Mouse (Mus musculus) MEL (cell line): ENCODE measurements around the gene Sumf1. TPM values are rescaled to one million over a fixed set of nuclear protein-coding genes. Genes with fewer than 3 reads are reported as not detected.

Source experiments
- DNase-seq: peaks from one replicate; pipeline ENCODE4 v3.0.0; 2011; ENCODE audit warnings: low read depth, low spot score
- H3K27ac ChIP-seq: 2 replicates; pipeline ENCODE4 v1.5.1; 2012; ENCODE audit warnings: low read depth, mild to moderate bottlenecking, control low read depth, low read length, moderate library complexity; ENCODE audit not compliant: control insufficient read depth
- H3K27me3 ChIP-seq, 2 experiments: fragments of 150-350 bp in 1 of 2; sonication (generic) in 1 of 2; 2 replicates each; pipeline ENCODE4 v1.6.1; 2012; ENCODE audit warnings: low read length in 2 of 2, mild to moderate bottlenecking in 2 of 2, improper control_type of control experiment in 1 of 2, moderate library complexity in 1 of 2; ENCODE audit not compliant: insufficient read depth in 2 of 2, control insufficient read depth in 1 of 2
- H3K36me3 ChIP-seq, 2 experiments: 2 replicates each; pipeline ENCODE4 v1.6.1; 2012 to 2014; ENCODE audit warnings: low read length in 2 of 2, improper control_type of control experiment in 1 of 2, inconsistent platforms in 1 of 2, mild to moderate bottlenecking in 1 of 2; ENCODE audit not compliant: insufficient read depth in 2 of 2, control insufficient read depth in 1 of 2
- H3K4me1 ChIP-seq, 2 experiments: fragments of 150-350 bp in 1 of 2; sonication (generic) in 1 of 2; 2 replicates each; pipeline ENCODE4 v1.6.1; 2012; ENCODE audit warnings: low read length in 2 of 2, improper control_type of control experiment in 1 of 2, mild to moderate bottlenecking in 1 of 2; ENCODE audit not compliant: insufficient read depth in 2 of 2, control insufficient read depth in 1 of 2
- H3K4me3 ChIP-seq, 2 experiments: fragments of 150-350 bp in 1 of 2; sonication (generic) in 1 of 2; 2 replicates each; pipeline ENCODE4 v1.5.1; 2012; ENCODE audit warnings: low read depth in 2 of 2, low read length in 2 of 2, mild to moderate bottlenecking in 2 of 2, moderate library complexity in 2 of 2, control low read depth in 1 of 2, improper control_type of control experiment in 1 of 2; ENCODE audit not compliant: control insufficient read depth in 1 of 2, insufficient read depth in 1 of 2
- H3K79me2 ChIP-seq: 2 replicates; pipeline ENCODE4 v1.6.1; 2012; ENCODE audit warnings: mild to moderate bottlenecking, low read length, moderate library complexity; ENCODE audit not compliant: control insufficient read depth, poor library complexity, insufficient read depth
- H3K9ac ChIP-seq: 2 replicates; pipeline ENCODE4 v1.6.1; 2012; ENCODE audit warnings: low read depth, mild to moderate bottlenecking, control low read depth, low read length, moderate library complexity; ENCODE audit not compliant: control insufficient read depth, poor library complexity, severe bottlenecking
- H3K9me3 ChIP-seq: fragments of 150-350 bp; sonication (generic); replicated peaks from 2 replicates; pipeline ENCODE4 v1.6.1; 2012; ENCODE audit warnings: mild to moderate bottlenecking, low read length, improper control_type of control experiment, moderate library complexity; ENCODE audit not compliant: insufficient read depth
- E2F4 ChIP-seq: IDR thresholded peaks from 2 replicates; pipeline ENCODE4 v1.6.1; 2011; ENCODE audit warnings: low read depth, low read length, improper control_type of control experiment, borderline replicate concordance
- GATA1 ChIP-seq: IDR thresholded peaks from 2 replicates; pipeline ENCODE4 v1.6.1; 2011; ENCODE audit warnings: low read depth, low read length, improper control_type of control experiment
- HCFC1 ChIP-seq: IDR thresholded peaks from 2 replicates; pipeline ENCODE4 v1.6.1; 2012; ENCODE audit warnings: low read depth, mild to moderate bottlenecking, inconsistent platforms, low read length, improper control_type of control experiment, moderate library complexity
- JUND ChIP-seq: IDR thresholded peaks from 2 replicates; pipeline ENCODE4 v1.6.1; 2011; ENCODE audit warnings: low read depth, mild to moderate bottlenecking, improper control_type of control experiment, low read length
- MAFK ChIP-seq: IDR thresholded peaks from 2 replicates; pipeline ENCODE4 v1.6.1; 2011; ENCODE audit warnings: low read depth, mild to moderate bottlenecking, low read length, improper control_type of control experiment, borderline replicate concordance
- MAX ChIP-seq: IDR thresholded peaks from 2 replicates; pipeline ENCODE4 v1.6.1; 2011; ENCODE audit warnings: low read length, improper control_type of control experiment
- MAZ ChIP-seq: IDR thresholded peaks from 2 replicates; pipeline ENCODE4 v1.6.1; 2012; ENCODE audit warnings: low read depth, mild to moderate bottlenecking, inconsistent platforms, low read length, improper control_type of control experiment
- MEF2A ChIP-seq: IDR thresholded peaks from 2 replicates; pipeline ENCODE4 v1.6.1; 2014; ENCODE audit warnings: low read depth, mild to moderate bottlenecking, inconsistent platforms, low read length, improper control_type of control experiment; ENCODE audit not compliant: poor library complexity, insufficient replicate concordance, severe bottlenecking; ENCODE audit errors: extremely low read depth
- MXI1 ChIP-seq: IDR thresholded peaks from 2 replicates; pipeline ENCODE4 v1.6.1; 2011; ENCODE audit warnings: mild to moderate bottlenecking, low read depth, low read length, improper control_type of control experiment
- POLR2A ChIP-seq, 2 experiments: IDR thresholded peaks; 2 replicates each; pipeline ENCODE4 v1.6.1; 2011 to 2012; ENCODE audit warnings: low read length in 2 of 2, mild to moderate bottlenecking in 2 of 2, control low read depth in 1 of 2, improper control_type of control experiment in 1 of 2, low read depth in 1 of 2, moderate library complexity in 1 of 2; ENCODE audit not compliant: control insufficient read depth in 1 of 2, insufficient read depth in 1 of 2, poor library complexity in 1 of 2
- POLR2AphosphoS5 ChIP-seq: IDR thresholded peaks from 2 replicates; pipeline ENCODE4 v1.6.1; 2012; ENCODE audit warnings: low read depth, borderline replicate concordance, mild to moderate bottlenecking, inconsistent platforms, low read length, moderate library complexity, mixed read lengths
- RCOR1 ChIP-seq: IDR thresholded peaks from 2 replicates; pipeline ENCODE4 v1.6.1; 2012; ENCODE audit warnings: low read depth, mild to moderate bottlenecking, inconsistent platforms, low read length, improper control_type of control experiment
- SIN3A ChIP-seq: IDR thresholded peaks from 2 replicates; pipeline ENCODE4 v1.6.1; 2012; ENCODE audit warnings: low read length, improper control_type of control experiment, inconsistent platforms
- SMC3 ChIP-seq: IDR thresholded peaks from 2 replicates; pipeline ENCODE4 v1.6.1; 2011; ENCODE audit warnings: low read depth, low read length, improper control_type of control experiment
- TAL1 ChIP-seq: IDR thresholded peaks from 2 replicates; pipeline ENCODE4 v1.6.1; 2012; ENCODE audit warnings: mild to moderate bottlenecking, inconsistent platforms, low read length, moderate library complexity, mixed read lengths
- TBP ChIP-seq: IDR thresholded peaks from 2 replicates; pipeline ENCODE4 v1.8.0; 2011; ENCODE audit warnings: low read depth, low read length, improper control_type of control experiment
- UBTF ChIP-seq: IDR thresholded peaks from 2 replicates; pipeline ENCODE4 v1.6.1; 2012; ENCODE audit warnings: low read depth, mild to moderate bottlenecking, inconsistent platforms, low read length, improper control_type of control experiment, moderate library complexity, borderline replicate concordance; ENCODE audit not compliant: insufficient read depth
- USF1 ChIP-seq: IDR thresholded peaks from 2 replicates; pipeline ENCODE4 v1.6.1; 2014; ENCODE audit warnings: low read depth, mild to moderate bottlenecking, inconsistent platforms, low read length, improper control_type of control experiment, moderate library complexity
- ZC3H11A ChIP-seq: IDR thresholded peaks from 2 replicates; pipeline ENCODE4 v1.6.1; 2012; ENCODE audit warnings: low read depth, mild to moderate bottlenecking, inconsistent platforms, low read length, improper control_type of control experiment
- polyA plus RNA-seq, 2 experiments: library from polyadenylated mRNA; stranded (reverse) in 1 of 2; unstranded in 1 of 2; fragments of >175 nt in 1 of 2; fragments of >200 nt in 1 of 2; gene quantifications; 2 replicates each; pipeline versions ENCODE4 v1.2.1 to v1.2.4; 2012; ENCODE audit warnings: low replicate concordance in 2 of 2, low read depth in 1 of 2; ENCODE audit not compliant: insufficient read length in 2 of 2, insufficient read depth in 1 of 2, missing spikeins in 1 of 2
- total RNA-seq: library from RNA; depleted of rRNA; stranded (reverse); fragments of 300-350 nt; gene quantifications from 2 replicates; pipeline ENCODE4 v1.2.3, GENCODE M21; 2012

Sumf1 gene
- total and polyA plus RNA-seq, 3 experiments: 9.4 to 11.2 TPM; not detected in 1

- Histone ChIP-seq H3K9me3 (no peaks in the 10 kb centered on the region), H3K4me3 (no peak overlapping the region), H3K4me1 (no peaks in the 10 kb centered on the region; a peak in 1 of 4 replicates), H3K9ac (no peak overlapping the region), H3K27ac (no peak overlapping the region), H3K27me3 (no peaks in the 10 kb centered on the region), H3K79me2 (no peaks in the 10 kb centered on the region), H3K36me3 (peaks cover 0 to 4% of the 10 kb centered on the region in 2 experiments; a peak in 1 of 4 replicates)
- TF ChIP-seq E2F4: no peak
- TF ChIP-seq MXI1: no peak
- no peak for TF ChIP-seq SIN3A
- no peak for TF ChIP-seq UBTF
- TF ChIP-seq ZC3H11A: no peak
- TF ChIP-seq USF1: no peak
- no peak for TF ChIP-seq MEF2A
- TF ChIP-seq HCFC1: no peak
- TF ChIP-seq TAL1: no peak
- DNase-seq: no peak
Observed at GRCm38 (mm10) chr6:108114971-108115370, 70.4 kb downstream of the Sumf1 start.

- H3K4me3 ChIP-seq: no peak overlapping the region
Observed at GRCm38 (mm10) chr6:108111693-108112092, 73.7 kb downstream of the Sumf1 start.

GRCm38 (mm10) chr6:108110336-108110735 lies 75.0 kb downstream of the Sumf1 start:
- no peaks in the 10 kb centered on the region for H3K9me3 ChIP-seq
- H3K36me3 ChIP-seq: peaks cover 0 to 4% of the 10 kb centered on the region in 2 experiments; a peak in 1 of 4 replicates
- no peaks in the 10 kb centered on the region for H3K27me3 ChIP-seq
- DNase-seq: no peak
- no peak overlapping the region for H3K27ac ChIP-seq
- H3K4me1 ChIP-seq: no peaks in the 10 kb centered on the region; a peak in 1 of 4 replicates
- H3K9ac ChIP-seq: no peak overlapping the region
- H3K4me3 ChIP-seq: no peak overlapping the region
- H3K79me2 ChIP-seq: no peaks in the 10 kb centered on the region
- TF ChIP-seq MAX (no peak), RCOR1 (no peak), MXI1 (no peak), ZC3H11A (no peak), JUND (no peak)

More at GRCm38 (mm10) chr6:108111693-108112092, 73.7 kb downstream of the Sumf1 start:
- Histone ChIP-seq H3K27ac (no peak overlapping the region), H3K9me3 (no peaks in the 10 kb centered on the region), H3K36me3 (peaks cover 0 to 4% of the 10 kb centered on the region in 2 experiments; a peak in 1 of 4 replicates), H3K79me2 (no peaks in the 10 kb centered on the region), H3K27me3 (no peaks in the 10 kb centered on the region), H3K9ac (no peak overlapping the region), H3K4me1 (no peaks in the 10 kb centered on the region; a peak in 1 of 4 replicates)
- DNase-seq: peak; percentile 13
- no peak for TF ChIP-seq MAFK
- no peak for TF ChIP-seq MAZ
- no peak for TF ChIP-seq SMC3
- TF ChIP-seq POLR2A (IDR thresholded peaks at IDR 0.05; ENCODE audit: control insufficient read depth in 1 of 2, insufficient read depth in 1 of 2, low read depth in 1 of 2, low read length in 2 of 2, poor library complexity in 1 of 2): no peak
- no peak for TF ChIP-seq TBP
- no peak for TF ChIP-seq GATA1
- TF ChIP-seq POLR2AphosphoS5: no peak
